Mouse (Mus musculus) urinary bladder, postnatal 36 days (tissue): ENCODE measurements around the gene Prkar2a.

Source experiments
- DNase-seq, 2 experiments: peaks; one replicate each; pipeline ENCODE4 v3.0.0; 2022; ENCODE audit warnings: low spot score in 2 of 2, mixed read lengths in 1 of 2

Prkar2a gene

DNA sequence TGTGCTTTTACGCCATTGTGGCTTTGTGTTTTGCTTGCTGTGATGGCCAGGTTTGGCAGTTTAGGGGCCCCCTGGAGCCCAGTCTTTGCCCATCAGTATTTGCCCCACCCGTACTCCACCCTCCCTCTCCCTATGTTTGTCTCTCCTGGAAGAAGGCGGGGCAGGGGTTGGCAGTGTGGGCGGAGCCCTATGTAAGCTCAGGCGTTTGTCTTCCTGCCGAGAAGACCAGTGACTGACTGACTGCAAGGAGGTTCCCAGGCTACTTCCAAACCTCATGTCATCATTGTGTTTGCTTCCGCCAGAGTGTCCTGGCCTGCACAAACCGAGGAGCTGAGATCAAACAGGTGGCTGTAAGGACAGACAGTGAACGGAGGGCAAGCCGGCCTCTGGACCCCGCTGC lies 106.6 kb downstream of the Prkar2a start:
- DNase-seq = peak; percentile 59 to 67

DNA sequence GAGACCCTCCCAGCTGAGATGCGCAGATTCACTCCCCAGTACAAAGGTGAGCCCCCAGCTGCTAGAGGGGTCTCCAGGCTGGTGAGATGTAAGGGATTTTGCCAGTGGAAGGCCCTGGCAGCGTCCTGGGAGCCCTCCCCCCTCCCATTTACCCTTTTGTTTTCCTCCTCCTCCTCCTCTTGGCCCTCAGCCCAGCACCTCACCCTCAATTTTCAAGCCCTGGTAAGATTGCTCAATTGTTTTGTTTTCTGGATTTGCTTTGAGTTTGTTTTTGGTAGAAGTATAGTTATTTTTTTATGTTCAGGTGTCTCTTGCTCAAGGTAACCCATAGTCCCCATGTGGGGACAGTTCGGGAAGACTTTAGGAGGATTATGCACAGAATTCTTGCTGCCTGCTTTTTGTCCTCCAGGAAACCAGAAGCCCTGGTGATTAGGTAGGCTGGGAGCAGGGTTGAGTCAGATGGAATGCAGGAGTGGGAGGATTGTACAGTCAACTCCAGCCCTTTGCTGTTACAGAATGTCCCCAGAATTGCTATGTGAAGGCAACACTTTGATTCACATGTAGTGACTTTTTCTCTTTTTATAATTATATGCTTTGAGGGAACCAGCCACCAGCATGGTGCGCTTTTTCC lies 107.4 kb downstream of the Prkar2a start:
- peak in 1 of 2 experiments; percentile 37 for DNase-seq

DNA sequence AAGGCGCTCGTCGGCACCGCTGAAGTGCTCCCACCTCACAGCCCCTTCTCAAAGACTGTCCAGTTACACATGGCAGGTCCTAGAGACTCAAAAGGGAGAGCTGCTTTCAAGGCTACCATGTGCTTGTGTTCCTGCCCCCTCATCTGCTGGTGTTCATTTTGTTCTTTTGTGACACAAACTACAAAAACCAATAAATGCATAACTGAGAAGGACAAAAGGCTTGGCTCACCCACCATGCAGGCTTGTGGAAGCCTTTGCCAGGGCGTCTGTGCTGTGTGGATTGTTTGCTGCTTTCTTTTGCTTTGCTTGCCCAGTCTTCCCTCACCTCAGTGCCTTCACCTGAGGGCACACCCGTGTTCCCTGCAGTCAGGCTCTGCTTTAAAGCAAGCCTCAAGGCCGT lies 108.4 kb downstream of the Prkar2a start:
- DNase-seq = no peak

GRCm38 (mm10) chr9:108798508-108799075 lies 109.5 kb downstream of the Prkar2a start:
- DNase-seq = no peak

DNA sequence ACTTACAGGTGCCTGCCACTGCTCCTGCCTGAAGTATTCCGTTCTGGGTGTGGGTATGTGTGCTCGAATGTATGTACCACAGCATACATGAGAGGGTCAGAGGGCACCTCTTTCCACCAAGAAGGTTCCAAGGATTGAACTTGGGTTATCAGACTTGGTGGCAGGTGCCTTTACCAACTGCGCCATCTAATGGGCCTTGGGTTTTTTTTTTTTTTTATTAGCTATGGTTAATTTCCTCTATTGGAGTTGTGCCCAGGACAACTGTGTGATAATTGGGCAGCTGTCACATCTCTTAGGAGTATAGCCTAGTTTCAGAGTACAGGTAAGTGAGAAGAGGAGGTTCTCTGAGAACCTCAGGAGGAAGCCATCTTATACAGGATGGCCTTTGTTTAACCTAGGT lies 110.5 kb downstream of the Prkar2a start:
- DNase-seq = no peak
